Mouse (Mus musculus) stomach, postnatal 0 days (tissue): ENCODE data around the gene Abcg4.
"Not testable (repeated sequence)": the region's sequence is repeated elsewhere in the genome, so short reads cannot be mapped to it uniquely, and the experiment has no call there.

ENCODE experiments used
- CTCF ChIP-seq: IDR thresholded peaks from 2 replicates; pipeline ENCODE4 v1.5.1; 2016; ENCODE audit warnings: antibody characterized with exemption, low read depth, mild to moderate bottlenecking, moderate library complexity
- EP300 ChIP-seq: optimal IDR thresholded peaks from 2 replicates; pipeline ENCODE3; 2016; ENCODE audit warnings: antibody characterized with exemption

GRCm38 (mm10) chr9:44300001-44300400, 11.6 kb upstream of the Abcg4 start:
- TF ChIP-seq CTCF, EP300: not testable (repeated sequence)
